Mouse (Mus musculus): ENCODE results near the gene Szt2. TPM values are rescaled to one million over a fixed set of nuclear protein-coding genes. Genes with fewer than 3 reads are reported as not detected.

Gene Szt2
- total RNA-seq, 2 experiments from 2014 or later = 5.6 to 7.1 TPM

- no peak for DNase-seq
- intact Hi-C loops (cut with DNase I; ENCODE audit: low total_unique reads) = no loop called here
Measured at GRCm38 (mm10) chr4:118315286-118315685, 93.8 kb downstream of the Szt2 start.

Other genes starting within 250 kb of the Szt2 start
- gene Kdm4a, start 229.2 kb downstream of the Szt2 start, total RNA-seq (2021) = 10 to 100 TPM; 21.4 to 26.2 TPM
- 10 to 100 TPM in 1 of 2 experiments, 1 to 10 TPM in 1; 7.7 to 11.7 TPM for gene Ptprf, start 117.9 kb downstream of the Szt2 start, total RNA-seq (2021)
- 10 to 100 TPM; 37.6 to 38.3 TPM for gene Med8, start 64 bp upstream of the Szt2 start, total RNA-seq (2021)
- gene Elovl1, start 18.8 kb upstream of the Szt2 start, total RNA-seq (2021) = 10 to 100 TPM; 13.9 to 18.8 TPM
- gene Cdc20, start 28.1 kb upstream of the Szt2 start, total RNA-seq (2021) = 1 to 10 TPM; 4.7 to 6.0 TPM
- not detected for gene Mpl, start 48.2 kb upstream of the Szt2 start, total RNA-seq (2021)
- 10 to 100 TPM; 35.1 to 41.5 TPM for gene Tie1, start 80.8 kb upstream of the Szt2 start, total RNA-seq (2021)
- not detected for gene 2610528J11Rik, start 117.7 kb upstream of the Szt2 start, total RNA-seq (2021)
- under 1 TPM in 1 of 2 experiments, not detected in 1; 0.12 TPM for gene Tmem125, start 134.8 kb upstream of the Szt2 start, total RNA-seq (2021)
- gene Cfap57, start 211.5 kb upstream of the Szt2 start, total RNA-seq (2021) = not detected
- gene Ebna1bp2, start 211.5 kb upstream of the Szt2 start, total RNA-seq (2021) = 10 to 100 TPM; 30.1 to 33.5 TPM
- gene Olfr62, start 249.7 kb upstream of the Szt2 start, total RNA-seq (2021) = not detected